Mouse (Mus musculus): Measurements from ENCODE around the gene Abce1. TPM values are rescaled to one million over a fixed set of nuclear protein-coding genes. Genes with fewer than 3 reads are reported as not detected.

Abce1 gene
- polyA plus RNA-seq, 2 experiments, result 35.6 to 47.2 TPM

- no peaks in the 10 kb centered on the region for H3K27me3 ChIP-seq (ENCODE audit: control insufficient read depth, insufficient read depth, low read length)
- H3K9ac ChIP-seq (replicated peaks), result no peak overlapping the region
- H3K4me3 ChIP-seq (ENCODE audit: insufficient read depth in 1 of 2, low read depth in 2 of 2, low read length in 2 of 2), result no peak overlapping the region
- DNase-seq (ENCODE audit: low read depth in 3 of 3, low spot score in 3 of 3) (no peak), ATAC-seq (ENCODE audit: insufficient read depth) (no peak)
- no peak overlapping the region for H3K4me2 ChIP-seq (ENCODE audit: low read depth)
- TF ChIP-seq CTCF (IDR thresholded peaks at IDR 0.05; ENCODE audit: low read depth), result no peak
- no peak for TF ChIP-seq EP300 (IDR thresholded peaks at IDR 0.05; ENCODE audit: low read depth)
- H3K36me3 ChIP-seq (replicated peaks; ENCODE audit: control insufficient read depth, insufficient read depth, low read depth), result peaks cover 41% of the 10 kb centered on the region
- H3K4me1 ChIP-seq (replicated peaks; ENCODE audit: control insufficient read depth in 2 of 2, insufficient read depth in 2 of 2, low read length in 1 of 2), result no peaks in the 10 kb centered on the region
- H3K27ac ChIP-seq, result no peak overlapping the region
- H3K9me3 ChIP-seq (ENCODE audit: control insufficient read depth, low read length), result no peaks in the 10 kb centered on the region
- WGBS (ENCODE audit: insufficient replicate concordance), result 83% methylated on average over 4 of the region's 4 CpGs
These were observed 62.0 kb downstream of the Abce1 start for GRCm38 (mm10) chr8:79649569-79649968.

- no peak for DNase-seq (ENCODE audit: low read depth in 3 of 3, low spot score in 3 of 3)
- H3K9me3 ChIP-seq (ENCODE audit: control insufficient read depth, low read length), result no peaks in the 10 kb centered on the region
- WGBS (ENCODE audit: insufficient replicate concordance), result 11% methylated on average over 1 of the region's 1 CpGs
- H3K4me2 ChIP-seq (ENCODE audit: low read depth), result peak overlapping the region; percentile 71
- peaks cover 10 to 20% of the 10 kb centered on the region in 2 experiments for H3K4me1 ChIP-seq (replicated peaks; ENCODE audit: control insufficient read depth in 2 of 2, insufficient read depth in 2 of 2, low read length in 1 of 2)
- peak overlapping the region; percentile 85 to 95 for H3K4me3 ChIP-seq (ENCODE audit: insufficient read depth in 1 of 2, low read depth in 2 of 2, low read length in 2 of 2)
- peaks cover 7% of the 10 kb centered on the region for H3K36me3 ChIP-seq (replicated peaks; ENCODE audit: control insufficient read depth, insufficient read depth, low read depth)
- peak overlapping the region; percentile 91 for H3K9ac ChIP-seq (replicated peaks)
- H3K27me3 ChIP-seq (ENCODE audit: control insufficient read depth, insufficient read depth, low read length), result no peaks in the 10 kb centered on the region
- ATAC-seq (ENCODE audit: insufficient read depth), result no peak
- no peak for TF ChIP-seq CTCF (IDR thresholded peaks at IDR 0.05; ENCODE audit: low read depth)
- TF ChIP-seq EP300 (IDR thresholded peaks at IDR 0.05; ENCODE audit: low read depth), result no peak
- no peak overlapping the region for H3K27ac ChIP-seq
These were observed 70.4 kb downstream of the Abce1 start for GRCm38 (mm10) chr8:79641119-79641518.

GRCm38 (mm10) chr8:79639586-79640451 lies 71.7 kb downstream of the Abce1 start, which contains the start of gene Otud4:
Gene Otud4 (plus strand): TSS chr8:79639618.
- Histone ChIP-seq H3K36me3 (replicated peaks; ENCODE audit: control insufficient read depth, insufficient read depth, low read depth) (peaks cover 5% of the 10 kb centered on the region; the same call in 1 of the 2 replicates), H3K4me3 (ENCODE audit: insufficient read depth in 1 of 2, low read depth in 2 of 2, low read length in 2 of 2) (peak within 1 kb of the TSS; percentile 85 to 95)
- WGBS (ENCODE audit: insufficient replicate concordance), result under 1% methylated on average over 100 of the region's 103 CpGs

GRCm38 (mm10) chr8:79638707-79639549 lies 72.6 kb downstream of the Abce1 start:
- peak; percentile 97 for DNase-seq (ENCODE audit: low read depth in 3 of 3, low spot score in 3 of 3)
- peak overlapping the region; percentile 78 for H3K4me2 ChIP-seq (ENCODE audit: low read depth)
- ATAC-seq (ENCODE audit: insufficient read depth), result peak; percentile 99
- no peak for TF ChIP-seq EP300 (IDR thresholded peaks at IDR 0.05; ENCODE audit: low read depth)
- peak; percentile 9; the same call in 1 of the 2 replicates for TF ChIP-seq CTCF (IDR thresholded peaks at IDR 0.05; ENCODE audit: low read depth)
- no peaks in the 10 kb centered on the region for H3K9me3 ChIP-seq (ENCODE audit: control insufficient read depth, low read length)
- peaks cover 10 to 19% of the 10 kb centered on the region in 2 experiments for H3K4me1 ChIP-seq (replicated peaks; ENCODE audit: control insufficient read depth in 2 of 2, insufficient read depth in 2 of 2, low read length in 1 of 2)
- peak overlapping the region; percentile 89 for H3K27ac ChIP-seq
- peak overlapping the region; percentile 93 for H3K9ac ChIP-seq (replicated peaks)
- H3K4me3 ChIP-seq (ENCODE audit: insufficient read depth in 1 of 2, low read depth in 2 of 2, low read length in 2 of 2), result peak overlapping the region; percentile 85 to 95
- WGBS (ENCODE audit: insufficient replicate concordance), result under 1% methylated on average over 77 of the region's 77 CpGs
- no peaks in the 10 kb centered on the region for H3K27me3 ChIP-seq (ENCODE audit: control insufficient read depth, insufficient read depth, low read length)
- H3K36me3 ChIP-seq (replicated peaks; ENCODE audit: control insufficient read depth, insufficient read depth, low read depth), result peaks cover under 1% of the 10 kb centered on the region; the same call in 1 of the 2 replicates

More at GRCm38 (mm10) chr8:79639586-79640451, 71.7 kb downstream of the Abce1 start, which contains the start of gene Otud4:
- ATAC-seq (ENCODE audit: insufficient read depth), result peak; percentile 44
- TF ChIP-seq CTCF (IDR thresholded peaks at IDR 0.05; ENCODE audit: low read depth), result peak; percentile 43; the same call in 1 of the 2 replicates
- no peak for TF ChIP-seq EP300 (IDR thresholded peaks at IDR 0.05; ENCODE audit: low read depth)
- H3K4me2 ChIP-seq (ENCODE audit: low read depth), result peak within 1 kb of the TSS; percentile 78
- peak; percentile 32 to 41 (median 36) for DNase-seq (ENCODE audit: low read depth in 3 of 3, low spot score in 3 of 3)
- H3K27ac ChIP-seq, result peak within 1 kb of the TSS; percentile 89
- H3K27me3 ChIP-seq (ENCODE audit: control insufficient read depth, insufficient read depth, low read length), result no peaks in the 10 kb centered on the region
- H3K9me3 ChIP-seq (ENCODE audit: control insufficient read depth, low read length), result no peaks in the 10 kb centered on the region
- H3K4me1 ChIP-seq (replicated peaks; ENCODE audit: control insufficient read depth in 2 of 2, insufficient read depth in 2 of 2, low read length in 1 of 2), result peaks cover 10 to 20% of the 10 kb centered on the region in 2 experiments
- H3K9ac ChIP-seq (replicated peaks), result peak within 1 kb of the TSS; percentile 93
